Mouse (Mus musculus): Measurements from ENCODE around the gene Gab1. TPM values are rescaled to one million over a fixed set of nuclear protein-coding genes. Genes with fewer than 3 reads are reported as not detected.

The Gab1 gene
- total RNA-seq, 1 experiment from 2014 or later = 9.8 TPM

- ATAC-seq (replicated peaks in 1 of 2; ENCODE audit: insufficient read depth in 1 of 2, low FRiP score in 2 of 2, low TSS enrichment in 1 of 2, low read depth in 1 of 2, poor library complexity in 2 of 2, severe bottlenecking in 2 of 2) = peak; percentile 97 to 98
Measured at GRCm38 (mm10) chr8:80739155-80739924, 141.0 kb downstream of the Gab1 start, which contains the start of gene Smarca5. Smarca5 (minus strand) TSS chr8:80739497.

GRCm38 (mm10) chr8:80738388-80739154 is 141.7 kb downstream of the Gab1 start:
- peak; percentile 20 to 58; a peak in 3 of 4 replicates for ATAC-seq (replicated peaks in 1 of 2; ENCODE audit: insufficient read depth in 1 of 2, low FRiP score in 2 of 2, low TSS enrichment in 1 of 2, low read depth in 1 of 2, poor library complexity in 2 of 2, severe bottlenecking in 2 of 2)

- 0 out of 4 replicates have a peak, but pooled peaks of 1 of the 2 experiments have one; percentile 2 for ATAC-seq (replicated peaks in 1 of 2; ENCODE audit: insufficient read depth in 1 of 2, low FRiP score in 2 of 2, low TSS enrichment in 1 of 2, low read depth in 1 of 2, poor library complexity in 2 of 2, severe bottlenecking in 2 of 2)
Measured at GRCm38 (mm10) chr8:80738046-80738387, 142.3 kb downstream of the Gab1 start.

GRCm38 (mm10) chr8:80732326-80732725 is 148.0 kb downstream of the Gab1 start:
- ATAC-seq (replicated peaks in 1 of 2; ENCODE audit: insufficient read depth in 1 of 2, low FRiP score in 2 of 2, low TSS enrichment in 1 of 2, low read depth in 1 of 2, poor library complexity in 2 of 2, severe bottlenecking in 2 of 2) = no peak

GRCm38 (mm10) chr8:80714461-80714860 is 165.9 kb downstream of the Gab1 start:
- ATAC-seq (replicated peaks in 1 of 2; ENCODE audit: insufficient read depth in 1 of 2, low FRiP score in 2 of 2, low TSS enrichment in 1 of 2, low read depth in 1 of 2, poor library complexity in 2 of 2, severe bottlenecking in 2 of 2) = no peak

Other genes with a start within 250 kb of the Gab1 start
- gene Smarca5, start 141.0 kb downstream of the Gab1 start, total RNA-seq (2017) = 204 and 243 TPM in 2 replicates
- gene Usp38, start 134.4 kb upstream of the Gab1 start, total RNA-seq (2017) = 38.0 and 38.3 TPM in 2 replicates

Data from hematopoietic stem cell, adult 5-6 weeks (primary cell).